Mouse (Mus musculus) spleen, adult 2 months (tissue): ENCODE measurements around the gene Mtg2.

ENCODE experiments used
- CTCF ChIP-seq: fragments of 200-500 bp; IDR thresholded peaks from 2 replicates; pipeline ENCODE4 v1.5.1; 2011; ENCODE audit warnings: mild to moderate bottlenecking, inconsistent platforms; ENCODE audit not compliant: insufficient read depth, insufficient read length, insufficient replicate concordance; ENCODE audit errors: extremely low read depth
- POLR2A ChIP-seq: fragments of 200-500 bp; IDR thresholded peaks from 2 replicates; pipeline ENCODE4 v1.6.1; 2011; ENCODE audit warnings: low read depth, low read length, inconsistent platforms

DNA sequence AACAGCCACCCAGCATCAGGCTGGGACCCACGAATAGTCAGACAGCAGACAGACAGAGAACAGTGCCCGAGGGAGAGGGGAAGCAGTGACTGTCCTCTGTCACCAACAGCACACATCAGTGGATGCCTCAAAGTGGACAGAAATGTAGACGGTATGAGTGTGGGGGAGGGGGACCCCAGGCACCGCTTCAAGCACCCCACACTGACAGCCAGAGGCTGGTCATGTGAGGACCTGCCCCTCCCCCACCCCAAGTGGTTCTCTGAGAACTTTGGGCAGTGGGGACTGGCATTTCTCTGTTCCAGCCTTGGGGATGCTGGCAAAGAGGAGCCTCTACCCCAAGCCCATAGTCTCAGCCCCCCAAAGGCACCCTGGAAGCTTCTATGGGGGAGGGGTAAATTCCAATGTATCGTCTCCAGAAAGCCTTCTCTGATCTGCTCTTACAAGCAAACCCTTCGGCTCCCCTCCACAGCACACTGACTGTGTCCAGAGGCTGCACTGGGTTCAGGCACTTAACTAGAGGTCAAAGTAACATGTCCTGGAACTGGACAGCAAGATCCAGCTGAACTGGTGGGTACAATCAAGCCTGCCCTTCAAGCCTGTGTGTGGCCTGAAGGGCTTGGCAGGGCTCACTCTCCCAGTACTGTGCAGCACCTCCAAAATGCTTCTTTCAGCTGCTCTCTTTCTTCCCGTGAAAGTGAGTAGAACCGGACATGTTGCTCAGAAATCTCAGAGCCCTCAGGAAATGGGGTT lies 35.2 kb downstream of the Mtg2 start:
- TF ChIP-seq POLR2A (no peak), CTCF (no peak)
